Mouse (Mus musculus): ENCODE results near the gene Gm45623. TPM values are rescaled to one million over a fixed set of nuclear protein-coding genes. Genes with fewer than 3 reads are reported as not detected.

The Gm45623 gene
- total RNA-seq (2015) (not detected in 2 replicates), total RNA-seq (2017) (not detected in 2 replicates)

DNA sequence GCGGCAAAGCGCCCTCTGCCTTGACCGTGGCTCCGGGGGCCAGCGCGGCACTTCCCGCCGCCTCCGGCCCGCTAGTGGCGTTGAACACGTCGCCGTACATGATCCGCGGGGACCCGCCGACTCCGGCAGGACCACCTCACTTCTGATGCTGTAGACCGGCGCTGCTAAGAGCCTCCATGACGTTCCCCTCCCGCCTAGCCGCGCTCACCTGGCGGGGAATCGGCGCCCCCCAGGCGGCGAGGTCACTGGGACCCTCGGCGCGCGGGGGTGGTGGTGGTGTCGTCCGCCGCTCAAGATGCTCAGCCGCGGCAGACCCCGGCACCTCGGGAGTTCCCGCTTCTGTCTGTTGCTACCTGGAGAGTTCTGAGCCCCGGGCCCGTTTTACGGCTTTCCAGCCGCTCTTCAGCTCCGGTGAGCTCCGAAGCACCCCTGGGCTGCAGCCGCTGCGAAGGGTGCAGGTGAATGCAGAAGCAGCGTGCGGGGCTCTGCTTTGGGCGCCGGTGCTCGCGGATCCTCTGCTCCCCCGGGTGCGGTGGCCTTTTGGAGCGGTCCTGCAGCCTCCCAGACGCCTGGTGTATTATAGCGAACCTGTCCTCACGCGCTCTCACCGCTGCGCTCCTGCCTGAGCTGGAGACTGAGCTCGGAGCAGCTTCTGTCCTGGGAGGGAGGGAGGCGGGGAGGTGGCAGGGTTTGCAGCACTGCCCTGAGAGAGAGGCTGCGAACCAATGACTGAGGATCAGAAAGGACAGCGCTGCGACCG is at the start of gene Gm45623:
Gm45623 (minus strand) TSS at position 636 of the 760 bp plus-strand sequence.
- ATAC-seq (ENCODE audit: poor library complexity, severe bottlenecking): no peak

GRCm38 (mm10) chr13:56797459-56797858 is 43.8 kb upstream of the Gm45623 start:
- ATAC-seq (ENCODE audit: poor library complexity, severe bottlenecking): no peak

- no peak for ATAC-seq (ENCODE audit: poor library complexity, severe bottlenecking)
These were observed 41.9 kb upstream of the Gm45623 start for GRCm38 (mm10) chr13:56795501-56795900.

- no peak for ATAC-seq (ENCODE audit: poor library complexity, severe bottlenecking)
These were observed 40.8 kb upstream of the Gm45623 start for GRCm38 (mm10) chr13:56794441-56794840.

- no peak for ATAC-seq (ENCODE audit: poor library complexity, severe bottlenecking)
These were observed 39.2 kb upstream of the Gm45623 start for GRCm38 (mm10) chr13:56792844-56793243.

GRCm38 (mm10) chr13:56790683-56791082 is 37.1 kb upstream of the Gm45623 start:
- ATAC-seq (ENCODE audit: poor library complexity, severe bottlenecking): no peak

GRCm38 (mm10) chr13:56782621-56783020 is 29.0 kb upstream of the Gm45623 start:
- ATAC-seq (ENCODE audit: poor library complexity, severe bottlenecking): no peak

DNA sequence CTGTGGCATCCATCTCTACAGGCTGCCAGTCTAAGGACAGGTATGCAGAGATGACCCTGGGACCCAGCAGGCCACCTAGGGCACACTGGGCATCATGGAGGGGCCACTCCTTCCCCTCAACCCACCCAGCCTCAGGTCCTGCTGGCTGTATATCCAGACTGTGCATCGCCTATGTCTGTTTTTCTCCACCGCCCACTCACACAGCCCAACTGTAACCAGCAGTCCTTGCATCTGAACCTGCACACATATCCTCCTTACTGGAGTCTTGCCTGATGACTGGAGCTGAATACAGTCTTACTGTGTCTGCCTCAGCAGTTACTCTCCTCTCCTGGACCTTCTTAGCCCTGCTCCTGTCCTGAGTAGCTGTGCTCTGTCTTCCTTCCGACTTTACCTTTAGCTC is 28.1 kb upstream of the Gm45623 start:
- ATAC-seq (ENCODE audit: poor library complexity, severe bottlenecking): no peak

GRCm38 (mm10) chr13:56780746-56781469 is 27.3 kb upstream of the Gm45623 start:
- ATAC-seq (ENCODE audit: poor library complexity, severe bottlenecking): no peak

GRCm38 (mm10) chr13:56774304-56774703 is 20.7 kb upstream of the Gm45623 start:
- ATAC-seq (ENCODE audit: poor library complexity, severe bottlenecking): peak; percentile 54

DNA sequence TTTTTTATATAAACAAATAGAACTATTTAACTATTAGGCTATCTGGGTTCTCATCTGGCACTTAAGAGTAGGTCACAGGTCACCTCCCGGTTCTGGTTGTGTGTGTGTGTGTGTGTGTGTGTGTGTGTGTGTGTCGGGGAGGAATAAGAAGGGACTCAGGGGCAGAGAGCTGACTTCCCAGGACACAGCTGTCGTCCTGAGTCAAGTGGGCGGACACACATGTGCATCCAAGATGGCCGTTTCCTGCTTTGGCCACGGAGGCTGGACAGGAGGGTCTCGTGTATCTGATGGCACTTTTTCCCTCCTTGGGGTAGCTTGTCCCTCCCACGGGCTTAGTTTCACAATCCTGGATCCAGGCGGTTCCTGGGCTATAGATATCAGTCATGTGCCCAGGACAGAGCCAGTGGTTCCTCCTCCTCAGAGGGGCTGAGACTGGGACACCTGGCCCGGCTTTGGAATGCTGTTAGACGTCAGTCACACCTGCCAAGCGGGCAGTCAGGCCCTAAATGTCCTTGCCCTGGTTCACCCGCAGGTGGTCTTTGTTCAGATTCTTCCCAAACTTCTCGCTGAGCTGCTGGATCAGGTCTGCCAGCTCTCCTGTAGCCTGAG is 19.7 kb upstream of the Gm45623 start:
- ATAC-seq (ENCODE audit: poor library complexity, severe bottlenecking): no peak

DNA sequence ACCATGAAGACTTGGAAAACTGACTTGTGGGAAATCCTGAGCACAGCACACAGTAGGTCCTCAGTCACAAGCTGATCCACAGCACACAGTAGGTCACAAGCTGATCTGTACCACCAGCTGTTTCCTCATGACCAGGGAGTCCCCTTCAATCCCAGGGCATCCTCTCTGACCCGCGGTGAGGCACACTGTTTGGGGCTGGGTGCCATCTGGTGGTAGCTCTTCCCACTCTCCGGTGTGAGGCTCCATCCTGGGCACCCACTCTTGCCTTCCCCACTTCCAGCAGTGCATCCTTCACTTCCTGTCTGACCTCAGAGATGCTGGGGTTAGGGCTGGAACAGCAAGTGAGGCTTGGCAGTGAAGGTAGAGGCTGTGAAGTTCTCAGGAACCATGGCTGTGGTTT is 19.0 kb upstream of the Gm45623 start:
- no peak for ATAC-seq (ENCODE audit: poor library complexity, severe bottlenecking)

DNA sequence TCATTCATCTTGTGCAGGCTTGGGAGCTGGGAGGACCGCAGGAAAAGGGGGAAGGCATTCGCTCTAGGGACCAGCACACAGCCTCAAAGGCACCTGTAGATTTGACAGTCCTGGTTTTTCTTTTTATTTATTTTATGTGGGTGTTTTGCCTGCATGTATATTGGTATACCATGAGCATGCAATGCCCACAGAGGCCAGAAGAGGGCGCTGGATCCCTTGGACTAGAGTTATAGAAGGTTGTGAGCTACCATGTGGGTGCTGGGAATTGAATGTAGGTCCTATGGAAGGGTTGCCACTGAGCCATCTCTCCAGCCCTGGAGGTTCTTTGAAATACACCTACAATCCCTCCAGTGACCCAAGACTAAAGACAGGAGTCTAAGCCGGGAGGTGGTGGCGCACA is 17.2 kb upstream of the Gm45623 start:
- no peak for ATAC-seq (ENCODE audit: poor library complexity, severe bottlenecking)

- ATAC-seq (ENCODE audit: poor library complexity, severe bottlenecking): no peak
These were observed 16.5 kb upstream of the Gm45623 start for GRCm38 (mm10) chr13:56770136-56770578.

- ATAC-seq (ENCODE audit: poor library complexity, severe bottlenecking): no peak
These were observed 15.8 kb upstream of the Gm45623 start for GRCm38 (mm10) chr13:56769431-56769830.

DNA sequence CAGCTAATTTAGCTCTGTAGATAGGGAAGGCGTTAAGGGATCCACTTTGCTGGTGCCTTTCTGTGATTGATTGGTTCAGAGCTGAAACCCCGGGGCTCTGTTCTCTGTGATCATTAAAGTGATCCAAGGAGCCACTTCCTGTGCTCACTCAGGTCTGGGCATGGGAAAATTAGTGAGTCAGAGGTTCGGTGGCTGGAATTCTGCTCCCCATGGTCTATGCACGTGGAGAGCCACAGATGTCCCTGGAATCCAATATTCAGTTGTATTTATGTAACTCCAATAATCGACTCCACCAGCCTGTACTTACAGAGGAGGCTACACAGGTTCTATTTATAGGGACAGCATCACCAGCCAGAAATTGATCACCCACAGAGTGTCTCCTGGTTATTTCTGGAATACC is 12.6 kb upstream of the Gm45623 start:
- no peak for ATAC-seq (ENCODE audit: poor library complexity, severe bottlenecking)

DNA sequence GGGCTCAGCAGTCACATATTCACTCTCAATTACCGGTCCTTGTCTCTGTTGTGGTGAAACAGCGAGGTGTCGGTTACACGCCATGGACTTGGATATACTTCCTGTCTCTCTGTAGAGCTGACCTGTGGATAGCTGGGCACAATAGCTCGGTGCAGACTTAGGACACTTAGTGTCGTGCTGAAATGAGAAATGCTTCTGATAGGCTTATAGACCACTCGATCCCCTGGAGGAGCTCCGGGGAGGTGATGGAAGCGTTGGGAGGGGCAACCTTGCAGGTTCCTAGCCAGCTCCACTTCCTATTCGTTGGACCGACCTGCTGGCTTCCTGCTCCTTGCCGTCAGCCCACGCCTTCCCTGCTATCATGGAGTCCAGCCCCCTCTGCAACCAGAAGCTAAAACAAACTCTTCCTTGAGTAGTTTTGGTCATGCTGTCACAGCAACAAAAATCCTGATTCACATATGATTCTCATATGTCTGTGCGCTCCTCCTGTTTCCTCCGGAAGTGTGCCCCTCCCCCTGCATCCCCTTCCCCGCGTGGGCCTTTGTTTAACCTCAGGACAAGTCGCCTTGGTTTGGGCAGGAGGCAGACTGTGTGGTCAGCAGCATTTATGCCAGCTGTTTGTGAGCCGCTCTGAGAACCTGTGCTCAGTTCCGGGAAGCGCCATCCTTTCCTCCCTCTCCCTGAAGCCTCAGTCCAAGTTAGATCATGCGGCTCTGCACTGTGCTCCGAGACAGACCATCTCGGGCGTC is 11.8 kb upstream of the Gm45623 start:
- peak; percentile 47 for ATAC-seq (ENCODE audit: poor library complexity, severe bottlenecking)

GRCm38 (mm10) chr13:56762446-56763229 is 9.0 kb upstream of the Gm45623 start:
- ATAC-seq (ENCODE audit: poor library complexity, severe bottlenecking): no peak

GRCm38 (mm10) chr13:56758492-56758891 is 4.9 kb upstream of the Gm45623 start:
- ATAC-seq (ENCODE audit: poor library complexity, severe bottlenecking): peak; percentile 64

DNA sequence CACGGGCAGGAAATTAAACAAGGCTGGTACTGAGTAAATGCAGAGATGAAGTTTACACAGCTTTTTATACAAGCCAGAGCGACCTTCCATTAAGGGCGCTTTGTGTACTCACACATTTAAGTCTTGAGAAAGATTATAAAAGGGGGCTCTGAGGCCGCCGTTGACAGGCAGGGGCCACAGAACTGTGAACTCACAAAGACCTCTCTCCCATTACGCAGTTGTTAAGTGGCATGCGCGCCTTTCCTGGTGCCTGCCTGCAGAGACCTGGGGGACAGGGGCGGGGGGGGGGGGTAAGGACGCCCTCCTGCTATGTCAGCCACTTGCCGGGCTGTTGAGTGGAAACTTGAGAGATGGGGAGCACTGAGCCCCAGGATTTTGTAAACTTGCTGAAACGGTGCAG is 3.6 kb upstream of the Gm45623 start:
- no peak for ATAC-seq (ENCODE audit: poor library complexity, severe bottlenecking)
